Mouse (Mus musculus): ENCODE results near the gene Tnni1. TPM values are rescaled to one million over a fixed set of nuclear protein-coding genes. Genes with fewer than 3 reads are reported as not detected.

The Tnni1 gene
- polyA plus RNA-seq, 1 experiment from 2014 or later: 0.85 TPM

GRCm38 (mm10) chr1:135771573-135771970, 7.7 kb upstream of the Tnni1 start:
- DNase-seq (ENCODE audit: low spot score): no peak
- no peak overlapping the region for H3K4me3 ChIP-seq
- peaks cover 29% of the 10 kb centered on the region for H3K4me1 ChIP-seq (replicated peaks)
- no peak overlapping the region for H3K27ac ChIP-seq
- 80% methylated on average over 8 of the region's 8 CpGs for WGBS
- H3K36me3 ChIP-seq: peaks cover 10% of the 10 kb centered on the region
- peaks cover 30% of the 10 kb centered on the region for H3K27me3 ChIP-seq (ENCODE audit: insufficient read depth, poor library complexity, severe bottlenecking)
- no peaks in the 10 kb centered on the region for H3K9me3 ChIP-seq

GRCm38 (mm10) chr1:135776596-135776995, 2.6 kb upstream of the Tnni1 start:
- Histone ChIP-seq H3K4me3 (no peak overlapping the region), H3K36me3 (no peaks in the 10 kb centered on the region), H3K9me3 (no peaks in the 10 kb centered on the region), H3K27me3 (ENCODE audit: insufficient read depth, poor library complexity, severe bottlenecking) (peaks cover 41% of the 10 kb centered on the region), H3K4me1 (replicated peaks) (peaks cover 31% of the 10 kb centered on the region), H3K27ac (no peak overlapping the region)
- no peak for DNase-seq (ENCODE audit: low spot score)

- Histone ChIP-seq H3K9me3 (no peaks in the 10 kb centered on the region), H3K4me1 (replicated peaks) (peaks cover 31% of the 10 kb centered on the region)
- 96% methylated on average over 1 of the region's 1 CpGs for WGBS
Observed at GRCm38 (mm10) chr1:135777046-135777445, 2.2 kb upstream of the Tnni1 start.

GRCm38 (mm10) chr1:135780649-135781048, 1.4 kb downstream of the Tnni1 start:
- peaks cover 53% of the 10 kb centered on the region for H3K27me3 ChIP-seq (ENCODE audit: insufficient read depth, poor library complexity, severe bottlenecking)
- H3K36me3 ChIP-seq: no peaks in the 10 kb centered on the region
- H3K9me3 ChIP-seq: no peaks in the 10 kb centered on the region
- 54% methylated on average over 4 of the region's 4 CpGs for WGBS
- H3K27ac ChIP-seq: no peak overlapping the region
- DNase-seq (ENCODE audit: low spot score): no peak
- no peak overlapping the region for H3K4me3 ChIP-seq
- peaks cover 46% of the 10 kb centered on the region for H3K4me1 ChIP-seq (replicated peaks)

More at GRCm38 (mm10) chr1:135777046-135777445, 2.2 kb upstream of the Tnni1 start:
- no peaks in the 10 kb centered on the region for H3K36me3 ChIP-seq
- no peak for DNase-seq (ENCODE audit: low spot score)
- H3K27me3 ChIP-seq (ENCODE audit: insufficient read depth, poor library complexity, severe bottlenecking): peaks cover 46% of the 10 kb centered on the region
- H3K27ac ChIP-seq: no peak overlapping the region
- H3K4me3 ChIP-seq: no peak overlapping the region

- H3K36me3 ChIP-seq: no peaks in the 10 kb centered on the region
- H3K4me1 ChIP-seq (replicated peaks): peaks cover 46% of the 10 kb centered on the region
- WGBS: 12% methylated on average over 13 of the region's 13 CpGs
- DNase-seq (ENCODE audit: low spot score): peak; percentile 77
- no peak overlapping the region for H3K27ac ChIP-seq
- H3K9me3 ChIP-seq: no peaks in the 10 kb centered on the region
- peaks cover 53% of the 10 kb centered on the region for H3K27me3 ChIP-seq (ENCODE audit: insufficient read depth, poor library complexity, severe bottlenecking)
- no peak overlapping the region for H3K4me3 ChIP-seq
Observed at GRCm38 (mm10) chr1:135781220-135781619, 2.0 kb downstream of the Tnni1 start.

- DNase-seq (ENCODE audit: low spot score): peak; percentile 61
- WGBS: 25% methylated on average over 10 of the region's 10 CpGs
- H3K27me3 ChIP-seq (ENCODE audit: insufficient read depth, poor library complexity, severe bottlenecking): peaks cover 43% of the 10 kb centered on the region
- H3K36me3 ChIP-seq: no peaks in the 10 kb centered on the region
- H3K27ac ChIP-seq: peak overlapping the region; percentile 3; the same call in 1 of the 2 replicates
- peaks cover 40% of the 10 kb centered on the region for H3K4me1 ChIP-seq (replicated peaks)
- H3K9me3 ChIP-seq: no peaks in the 10 kb centered on the region
- no peak overlapping the region for H3K4me3 ChIP-seq
Observed at GRCm38 (mm10) chr1:135782816-135783215, 3.6 kb downstream of the Tnni1 start.

DNA sequence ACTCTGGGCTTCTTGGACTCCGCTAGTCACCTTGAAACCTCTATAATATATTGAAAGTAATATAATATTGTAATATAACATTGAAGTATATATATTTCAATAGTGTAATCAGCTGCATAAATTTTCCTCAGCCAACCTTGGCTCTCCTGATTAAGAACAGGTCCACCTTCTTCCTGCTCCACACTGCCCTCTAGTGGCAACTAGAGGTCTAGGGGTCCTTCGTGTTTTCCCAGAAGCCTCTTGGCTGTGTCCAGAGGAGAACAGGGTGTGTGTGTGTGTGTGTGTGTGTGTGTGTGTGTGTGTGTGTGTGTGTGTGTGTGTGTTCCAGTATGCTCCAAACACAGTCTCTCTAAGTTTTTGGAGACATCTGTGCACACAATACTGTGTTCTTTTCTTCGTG, 8.6 kb downstream of the Tnni1 start:
- H3K27me3 ChIP-seq (ENCODE audit: insufficient read depth, poor library complexity, severe bottlenecking): peaks cover 33% of the 10 kb centered on the region
- H3K4me3 ChIP-seq: no peak overlapping the region
- 41% methylated on average over 3 of the region's 3 CpGs for WGBS
- no peaks in the 10 kb centered on the region for H3K36me3 ChIP-seq
- no peaks in the 10 kb centered on the region for H3K9me3 ChIP-seq
- no peak overlapping the region for H3K27ac ChIP-seq
- peaks cover 26% of the 10 kb centered on the region for H3K4me1 ChIP-seq (replicated peaks)
- peak; percentile 81 for DNase-seq (ENCODE audit: low spot score)

GRCm38 (mm10) chr1:135788708-135789107, 9.5 kb downstream of the Tnni1 start:
- Histone ChIP-seq H3K4me3 (no peak overlapping the region), H3K27me3 (ENCODE audit: insufficient read depth, poor library complexity, severe bottlenecking) (peaks cover 42% of the 10 kb centered on the region)
- 49% methylated on average over 10 of the region's 10 CpGs for WGBS

DNA sequence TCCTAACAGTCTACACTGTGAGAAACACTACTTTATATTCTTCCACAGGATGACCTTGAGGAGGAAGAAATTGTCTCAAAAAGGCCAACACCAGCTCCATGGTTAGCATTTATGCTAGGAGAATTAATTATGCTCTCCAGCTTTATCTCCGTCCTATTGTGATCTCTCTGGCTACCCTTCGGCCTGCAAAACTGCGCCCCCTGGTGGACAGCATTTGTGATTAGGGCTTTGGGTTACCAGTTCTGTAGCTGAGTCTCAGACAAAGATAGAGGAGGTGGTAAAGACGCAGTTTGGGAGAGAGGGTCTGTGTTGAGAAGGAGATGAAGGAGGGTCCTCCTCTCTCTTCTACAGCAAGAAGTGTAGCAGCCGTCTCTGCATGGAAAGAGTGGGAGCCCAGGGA, 10.6 kb downstream of the Tnni1 start:
- WGBS: 12% methylated on average over 5 of the region's 5 CpGs
- peak; percentile 84 for DNase-seq (ENCODE audit: low spot score)
- H3K9me3 ChIP-seq: no peaks in the 10 kb centered on the region
- no peaks in the 10 kb centered on the region for H3K36me3 ChIP-seq
- no peak overlapping the region for H3K27ac ChIP-seq
- no peak overlapping the region for H3K4me3 ChIP-seq
- H3K4me1 ChIP-seq (replicated peaks): peaks cover 37% of the 10 kb centered on the region
- H3K27me3 ChIP-seq (ENCODE audit: insufficient read depth, poor library complexity, severe bottlenecking): peaks cover 52% of the 10 kb centered on the region

More at GRCm38 (mm10) chr1:135788708-135789107, 9.5 kb downstream of the Tnni1 start:
- H3K9me3 ChIP-seq: no peaks in the 10 kb centered on the region
- no peak overlapping the region for H3K27ac ChIP-seq
- H3K4me1 ChIP-seq (replicated peaks): peaks cover 26% of the 10 kb centered on the region
- DNase-seq (ENCODE audit: low spot score): no peak
- no peaks in the 10 kb centered on the region for H3K36me3 ChIP-seq

GRCm38 (mm10) chr1:135792143-135792939, 13.1 kb downstream of the Tnni1 start:
- no peaks in the 10 kb centered on the region for H3K9me3 ChIP-seq
- DNase-seq (ENCODE audit: low spot score): no peak
- 58% methylated on average over 13 of the region's 13 CpGs for WGBS
- peaks cover 70% of the 10 kb centered on the region for H3K27me3 ChIP-seq (ENCODE audit: insufficient read depth, poor library complexity, severe bottlenecking)
- H3K4me1 ChIP-seq (replicated peaks): peaks cover 45% of the 10 kb centered on the region
- H3K27ac ChIP-seq: no peak overlapping the region
- no peak overlapping the region for H3K4me3 ChIP-seq
- no peaks in the 10 kb centered on the region for H3K36me3 ChIP-seq

DNA sequence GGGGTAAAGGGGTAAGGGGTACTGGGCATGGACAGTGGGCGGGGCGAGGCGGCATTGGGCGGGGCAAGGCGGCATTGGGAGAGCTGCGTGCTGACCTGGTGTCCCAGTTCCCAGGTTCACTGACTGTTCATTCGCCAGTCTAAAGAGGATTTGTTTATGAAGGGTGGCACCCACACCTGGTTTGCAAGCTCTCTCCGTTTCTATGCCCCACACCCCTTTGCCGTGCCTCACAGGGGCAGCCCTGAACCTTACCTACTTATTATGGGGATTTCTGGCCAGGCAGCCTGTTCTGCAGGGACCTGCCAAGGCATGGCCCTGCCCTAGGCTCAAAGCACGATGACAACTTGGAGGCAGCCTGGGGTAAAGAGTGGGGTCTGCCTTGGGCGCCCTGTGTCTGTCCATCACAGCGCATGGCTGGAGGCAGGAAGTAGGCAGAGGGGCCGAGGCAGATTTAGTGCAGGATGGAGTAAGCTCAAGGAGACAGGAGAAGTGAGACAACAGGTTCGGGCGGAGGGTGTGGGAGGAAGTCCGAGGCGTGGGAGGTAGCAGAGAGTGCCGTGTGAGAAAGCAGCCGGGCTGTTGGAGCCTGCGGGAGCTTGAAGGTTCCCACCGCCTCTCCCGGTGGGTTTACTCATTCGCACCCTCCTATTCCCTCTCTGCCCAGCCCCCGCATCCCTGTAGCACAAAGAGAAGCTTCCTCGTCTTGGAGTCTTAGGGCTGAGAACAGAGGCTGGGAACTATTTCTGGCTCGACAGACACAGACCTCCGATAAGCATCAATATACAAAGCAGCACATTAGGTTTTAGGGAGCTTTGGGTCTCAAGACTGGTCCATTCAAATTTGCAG, 14.4 kb downstream of the Tnni1 start:
- DNase-seq (ENCODE audit: low spot score): peak; percentile 26
- 13% methylated on average over 27 of the region's 27 CpGs for WGBS

DNA sequence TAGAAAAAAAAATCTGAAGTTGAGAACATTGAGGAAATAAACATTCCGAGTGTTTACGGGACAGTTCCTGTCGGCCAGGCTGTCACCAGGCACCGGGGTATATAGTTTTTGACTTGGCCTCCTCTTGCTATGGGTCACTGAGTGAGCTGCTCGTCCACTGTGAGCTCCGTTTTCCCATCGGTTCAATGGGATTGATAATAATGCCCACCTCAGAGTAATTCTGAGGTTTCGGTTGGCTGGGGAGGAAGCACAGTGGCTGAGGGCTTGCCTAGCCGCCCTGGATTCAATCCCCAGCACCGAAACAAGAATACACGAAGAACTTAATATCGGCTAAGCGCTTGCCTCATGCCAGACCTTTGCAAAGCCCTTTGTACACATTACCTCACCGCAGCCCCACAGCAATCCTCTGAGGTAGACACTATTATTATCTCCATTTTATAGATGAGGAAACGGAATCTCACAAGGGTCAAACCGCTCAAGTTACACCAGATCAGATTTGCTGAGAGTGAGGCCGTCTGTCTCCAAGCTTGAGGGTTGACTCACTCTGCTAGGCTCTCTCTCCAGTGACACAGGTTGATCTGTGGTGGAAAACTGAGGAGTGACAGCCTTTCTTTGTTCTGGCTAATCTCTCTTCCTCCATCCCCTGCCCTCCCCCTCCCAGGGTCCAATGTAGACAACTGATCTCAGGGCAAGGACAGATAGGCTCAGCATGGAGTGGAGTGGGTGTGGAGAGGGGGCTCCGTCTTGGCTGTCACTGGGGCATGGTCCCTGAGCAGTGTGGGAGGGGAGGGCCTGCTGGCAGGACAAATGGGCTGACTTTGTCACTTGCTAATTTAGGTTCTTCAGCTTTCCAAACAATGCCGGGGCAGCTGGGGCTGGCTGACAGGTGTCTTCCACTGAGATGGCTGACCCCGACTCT, 15.2 kb downstream of the Tnni1 start:
- 37% methylated on average over 20 of the region's 20 CpGs for WGBS
- Histone ChIP-seq H3K9me3 (no peaks in the 10 kb centered on the region), H3K27me3 (ENCODE audit: insufficient read depth, poor library complexity, severe bottlenecking) (peaks cover 71% of the 10 kb centered on the region), H3K36me3 (no peaks in the 10 kb centered on the region), H3K4me3 (peak overlapping the region; percentile 43), H3K4me1 (replicated peaks) (peaks cover 45% of the 10 kb centered on the region), H3K27ac (peak overlapping the region; percentile 80)
- DNase-seq (ENCODE audit: low spot score): no peak

More for the DNA sequence above, 14.4 kb downstream of the Tnni1 start:
- Histone ChIP-seq H3K36me3 (no peaks in the 10 kb centered on the region), H3K9me3 (no peaks in the 10 kb centered on the region), H3K27me3 (ENCODE audit: insufficient read depth, poor library complexity, severe bottlenecking) (peaks cover 71% of the 10 kb centered on the region), H3K27ac (peak overlapping the region; percentile 80), H3K4me1 (replicated peaks) (peaks cover 43% of the 10 kb centered on the region), H3K4me3 (peak overlapping the region; percentile 43)
